Mouse (Mus musculus) gastrocnemius, postnatal 10 days (tissue): Measurements from ENCODE around the gene Tex2. TPM values are rescaled to one million over a fixed set of nuclear protein-coding genes. Genes with fewer than 3 reads are reported as not detected.

ENCODE experiments used
- total RNA-seq, 2 experiments: library from RNA; stranded (reverse); gene quantifications; 2 replicates each; pipeline ENCODE4 v1.2.3; 2021

The Tex2 gene
- total RNA-seq, 2 experiments from 2014 or later, result 22.1 to 24.1 TPM

Other genes with a start within 250 kb of the Tex2 start
- 10 to 100 TPM; 11.4 to 11.5 TPM for gene Prr29, start 248.0 kb downstream of the Tex2 start, total RNA-seq
- 10 to 100 TPM; 13.3 to 18.6 TPM for gene Icam2, start 225.3 kb downstream of the Tex2 start, total RNA-seq
- 1 to 10 TPM; 5.0 to 7.5 TPM for gene Ern1, start 125.6 kb downstream of the Tex2 start, total RNA-seq
- 100 to 1,000 TPM; 104 to 118 TPM for gene Pecam1, start 137.2 kb upstream of the Tex2 start, total RNA-seq
- gene Milr1, start 137.8 kb upstream of the Tex2 start, total RNA-seq, result 1 to 10 TPM; 1.0 to 1.2 TPM
- 1 to 10 TPM; 4.9 to 5.2 TPM for gene Polg2, start 166.1 kb upstream of the Tex2 start, total RNA-seq
- 100 to 1,000 TPM; 281 to 345 TPM for gene Ddx5, start 175.8 kb upstream of the Tex2 start, total RNA-seq
- gene Cep95, start 175.8 kb upstream of the Tex2 start, total RNA-seq, result 1 to 10 TPM; 5.5 to 8.7 TPM